Mouse (Mus musculus) ES-E14 (cell line): ENCODE measurements at regions not wholly inside any gene's neighbourhood (a gene's known extent, or its start where the extent isn't known, plus 50 kb on each side); places are given as distances from the start of the nearest gene placed in this dataset.

ENCODE experiments used
- DNase-seq: peaks from one replicate; pipeline ENCODE4 v3.0.0-alpha.2; 2013; ENCODE audit warnings: low read depth, low spot score
- H3K27ac ChIP-seq: 2 replicates; pipeline ENCODE4 v1.5.1; 2012; ENCODE audit warnings: low read depth, mild to moderate bottlenecking, low read length, moderate library complexity, mixed read lengths; ENCODE audit not compliant: poor library complexity, insufficient read depth, severe bottlenecking
- H3K36me3 ChIP-seq: 2 replicates; pipeline ENCODE4 v1.6.1; 2012; ENCODE audit warnings: mild to moderate bottlenecking, low read length, moderate library complexity, mixed read lengths; ENCODE audit not compliant: control insufficient read depth, poor library complexity, insufficient read depth, severe bottlenecking
- H3K4me1 ChIP-seq, 2 experiments: fragments of 150-350 bp in 1 of 2; sonication (generic) in 1 of 2; 2 replicates each; pipeline ENCODE4 v1.6.1; 2012; ENCODE audit warnings: low read length in 2 of 2, mild to moderate bottlenecking in 1 of 2, mixed read lengths in 1 of 2; ENCODE audit not compliant: control insufficient read depth in 2 of 2, insufficient read depth in 2 of 2, poor library complexity in 1 of 2
- H3K4me3 ChIP-seq, 2 experiments: fragments of 150-350 bp in 1 of 2; sonication (generic) in 1 of 2; 2 replicates each; pipeline ENCODE4 v1.5.1; 2012; ENCODE audit warnings: low read length in 2 of 2, low read depth in 1 of 2, mild to moderate bottlenecking in 1 of 2, mixed read lengths in 1 of 2; ENCODE audit not compliant: insufficient read depth in 1 of 2, poor library complexity in 1 of 2, severe bottlenecking in 1 of 2
- H3K9ac ChIP-seq: 2 replicates; pipeline ENCODE4 v1.6.1; 2012; ENCODE audit warnings: low read depth, mild to moderate bottlenecking, low read length, mixed read lengths; ENCODE audit not compliant: poor library complexity, insufficient read depth, severe bottlenecking
- H3K9me3 ChIP-seq: fragments of 150-350 bp; sonication (generic); 2 replicates; pipeline ENCODE4 v1.6.1; 2012; ENCODE audit warnings: low read depth, mild to moderate bottlenecking, low read length; ENCODE audit not compliant: control insufficient read depth, insufficient read depth
- CHD2 ChIP-seq: IDR thresholded peaks from 2 replicates; pipeline ENCODE4 v1.6.1; 2014; ENCODE audit warnings: mild to moderate bottlenecking, low read depth, low read length, inconsistent platforms
- HCFC1 ChIP-seq: IDR thresholded peaks from 2 replicates; pipeline ENCODE4 v1.6.1; 2012; ENCODE audit warnings: low read length, inconsistent platforms, borderline replicate concordance; ENCODE audit not compliant: insufficient read depth
- MAFK ChIP-seq: IDR thresholded peaks from 2 replicates; pipeline ENCODE4 v1.6.1; 2014; ENCODE audit warnings: mild to moderate bottlenecking, low read depth, low read length, inconsistent platforms; ENCODE audit not compliant: insufficient read depth
- ZC3H11A ChIP-seq: IDR thresholded peaks from 2 replicates; pipeline ENCODE4 v1.6.1; 2012; ENCODE audit warnings: low read depth, mild to moderate bottlenecking, inconsistent platforms, low read length, borderline replicate concordance
- ZNF384 ChIP-seq: IDR thresholded peaks from 2 replicates; pipeline ENCODE4 v1.6.1; 2012; ENCODE audit warnings: low read depth, low read length, inconsistent platforms
- in situ Hi-C, 2 experiments: fragments of 600-800 bp; cut with MboI; formaldehyde crosslinking; loops; one replicate each; pipeline ENCODE4 v1.15.1; 2025; ENCODE audit warnings: low sequenced_read_pairs in 2 of 2, inconsistent platforms in 1 of 2; ENCODE audit not compliant: unreplicated experiment in 2 of 2

GRCm38 (mm10) chr9:30758121-30758520 lies 164.1 kb downstream of the Adamts15 start:
- H3K36me3 ChIP-seq: no peaks in the 10 kb centered on the region
- no peak overlapping the region for H3K27ac ChIP-seq
- no peak for DNase-seq
- no peak overlapping the region for H3K9ac ChIP-seq
- no peaks in the 10 kb centered on the region for H3K4me1 ChIP-seq
- in situ Hi-C loops: no loop called here
- H3K9me3 ChIP-seq: no peaks in the 10 kb centered on the region
- TF ChIP-seq ZC3H11A: no peak
- TF ChIP-seq MAFK: no peak
- no peak for TF ChIP-seq CHD2
- no peak for TF ChIP-seq ZNF384
- TF ChIP-seq HCFC1: no peak
- H3K4me3 ChIP-seq: no peak overlapping the region

GRCm38 (mm10) chr9:30757406-30757805 lies 164.8 kb downstream of the Adamts15 start:
- TF ChIP-seq CHD2 (no peak), ZNF384 (no peak), MAFK (no peak), ZC3H11A (no peak), HCFC1 (no peak)
- no peak overlapping the region for H3K9ac ChIP-seq
- H3K27ac ChIP-seq: no peak overlapping the region
- DNase-seq: no peak
- in situ Hi-C loops: no loop called here
- H3K4me1 ChIP-seq: no peaks in the 10 kb centered on the region
- H3K9me3 ChIP-seq: no peaks in the 10 kb centered on the region
- no peaks in the 10 kb centered on the region for H3K36me3 ChIP-seq
- no peak overlapping the region for H3K4me3 ChIP-seq

- TF ChIP-seq CHD2 (no peak), MAFK (no peak)
- H3K4me3 ChIP-seq: no peak overlapping the region
- H3K9me3 ChIP-seq: no peaks in the 10 kb centered on the region
- no peak overlapping the region for H3K9ac ChIP-seq
- in situ Hi-C loops: no loop called here
- no peaks in the 10 kb centered on the region for H3K4me1 ChIP-seq
- no peak for DNase-seq
- no peaks in the 10 kb centered on the region for H3K36me3 ChIP-seq
- no peak overlapping the region for H3K27ac ChIP-seq
These were observed 165.5 kb downstream of the Adamts15 start for GRCm38 (mm10) chr9:30756796-30757195.

GRCm38 (mm10) chr9:30755586-30755985 lies 166.7 kb downstream of the Adamts15 start:
- H3K4me3 ChIP-seq: no peak overlapping the region
- H3K36me3 ChIP-seq: no peaks in the 10 kb centered on the region
- no peaks in the 10 kb centered on the region for H3K9me3 ChIP-seq
- in situ Hi-C loops: no loop called here
- TF ChIP-seq CHD2: no peak
- no peak for TF ChIP-seq ZNF384
- no peak for TF ChIP-seq HCFC1
- TF ChIP-seq MAFK: no peak
- TF ChIP-seq ZC3H11A: no peak
- H3K4me1 ChIP-seq: no peaks in the 10 kb centered on the region
- DNase-seq: no peak
- no peak overlapping the region for H3K27ac ChIP-seq
- no peak overlapping the region for H3K9ac ChIP-seq

- H3K9ac ChIP-seq: no peak overlapping the region
- no peak overlapping the region for H3K4me3 ChIP-seq
- no peaks in the 10 kb centered on the region for H3K4me1 ChIP-seq
- TF ChIP-seq CHD2: no peak
- TF ChIP-seq ZNF384: no peak
- TF ChIP-seq HCFC1: no peak
- no peak for TF ChIP-seq MAFK
- no peak for TF ChIP-seq ZC3H11A
- no peak overlapping the region for H3K27ac ChIP-seq
- no peaks in the 10 kb centered on the region for H3K9me3 ChIP-seq
- in situ Hi-C loops: no loop called here
- DNase-seq: no peak
- no peaks in the 10 kb centered on the region for H3K36me3 ChIP-seq
These were observed 167.4 kb downstream of the Adamts15 start for GRCm38 (mm10) chr9:30754826-30755225.
